Mouse (Mus musculus) kidney, adult 18-20 months (tissue): Measurements from ENCODE around the gene Cyth4.

Experiments
- DNase-seq: peaks from one replicate; pipeline ENCODE4 v3.0.0; 2021

Cyth4 gene

GRCm38 (mm10) chr15:78596914-78597313, at the start of gene Cyth4:
Gene Cyth4, plus strand, starts transcription at chr15:78597047.
- DNase-seq: peak; percentile 17

- DNase-seq: peak; percentile 67
Observed at GRCm38 (mm10) chr15:78547415-78548335, 49.2 kb upstream of the Cyth4 start.

- DNase-seq: no peak
Observed at GRCm38 (mm10) chr15:78548336-78548665, 48.5 kb upstream of the Cyth4 start.

- DNase-seq: no peak
Observed at GRCm38 (mm10) chr15:78548711-78549110, 48.1 kb upstream of the Cyth4 start.

GRCm38 (mm10) chr15:78549189-78549734, 47.6 kb upstream of the Cyth4 start:
- DNase-seq: no peak

GRCm38 (mm10) chr15:78554545-78555313, 42.1 kb upstream of the Cyth4 start:
- peak; percentile 18 for DNase-seq

GRCm38 (mm10) chr15:78557693-78558535, 38.9 kb upstream of the Cyth4 start:
- DNase-seq: no peak

- DNase-seq: no peak
Observed at GRCm38 (mm10) chr15:78559141-78559979, 37.5 kb upstream of the Cyth4 start.

GRCm38 (mm10) chr15:78563344-78563743, 33.5 kb upstream of the Cyth4 start:
- no peak for DNase-seq

GRCm38 (mm10) chr15:78563937-78564336, 32.9 kb upstream of the Cyth4 start:
- no peak for DNase-seq

GRCm38 (mm10) chr15:78564764-78565435, 31.9 kb upstream of the Cyth4 start:
- DNase-seq: no peak

GRCm38 (mm10) chr15:78567608-78568120, 29.2 kb upstream of the Cyth4 start:
- DNase-seq: no peak

GRCm38 (mm10) chr15:78570170-78570569, 26.7 kb upstream of the Cyth4 start:
- no peak for DNase-seq

GRCm38 (mm10) chr15:78571554-78572269, 25.1 kb upstream of the Cyth4 start:
- no peak for DNase-seq

- no peak for DNase-seq
Observed at GRCm38 (mm10) chr15:78572270-78572600, 24.6 kb upstream of the Cyth4 start.

- no peak for DNase-seq
Observed at GRCm38 (mm10) chr15:78572658-78573397, 24.0 kb upstream of the Cyth4 start, which contains the start of gene Rac2. Gene Rac2, minus strand, starts transcription at chr15:78572783.

- DNase-seq: no peak
Observed at GRCm38 (mm10) chr15:78576284-78576810, 20.5 kb upstream of the Cyth4 start.

GRCm38 (mm10) chr15:78583352-78583751, 13.5 kb upstream of the Cyth4 start:
- no peak for DNase-seq

- DNase-seq: no peak
Observed at GRCm38 (mm10) chr15:78585404-78585803, 11.4 kb upstream of the Cyth4 start.
